Mouse (Mus musculus): ENCODE measurements around the gene Wbp1. TPM values are rescaled to one million over a fixed set of nuclear protein-coding genes. Genes with fewer than 3 reads are reported as not detected.

Wbp1 gene
- polyA plus RNA-seq, 1 experiment: 265 TPM

DNA sequence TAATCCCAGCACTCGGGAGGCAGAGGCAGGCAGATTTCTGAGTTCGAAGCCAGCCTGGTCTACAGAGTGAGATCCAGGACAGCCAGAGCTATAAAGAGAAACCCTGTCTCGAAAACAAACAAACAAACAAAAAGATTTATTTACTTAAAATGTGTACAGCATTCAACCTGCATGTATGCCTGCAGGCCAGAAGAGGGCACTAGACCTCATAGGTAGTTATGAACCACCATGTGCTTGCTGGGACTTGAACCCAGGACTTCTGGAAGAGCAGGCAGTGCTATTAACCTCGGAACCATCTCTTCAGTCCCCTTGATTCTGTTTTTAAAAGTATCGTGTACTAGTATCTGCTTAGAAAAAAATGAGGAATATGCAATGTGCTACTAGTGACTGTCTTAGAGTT lies 6.1 kb upstream of the Wbp1 start:
- WGBS: 97% methylated on average over 5 of the region's 5 CpGs
- TF ChIP-seq CTCF (IDR thresholded peaks at IDR 0.05; ENCODE audit: borderline replicate concordance, control insufficient read depth, extremely low read depth, insufficient read depth, low read length, poor library complexity) (no peak), POLR2A (IDR thresholded peaks at IDR 0.05; ENCODE audit: control insufficient read depth, extremely low read depth, insufficient read depth, low read length, poor library complexity) (no peak)
- no peak for DNase-seq
- H3K27me3 ChIP-seq (ENCODE audit: control insufficient read depth, insufficient read depth, low read length): no peaks in the 10 kb centered on the region
- no peak overlapping the region for H3K4me3 ChIP-seq (ENCODE audit: control insufficient read depth, insufficient read depth, low read length)
- no peaks in the 10 kb centered on the region for H3K36me3 ChIP-seq (ENCODE audit: control insufficient read depth, insufficient read depth, low read length)
- H3K27ac ChIP-seq (ENCODE audit: control insufficient read depth, insufficient read depth, low read length): no peak overlapping the region
- peaks cover 9% of the 10 kb centered on the region for H3K4me1 ChIP-seq (replicated peaks; ENCODE audit: control insufficient read depth, insufficient read depth, low read length)

GRCm38 (mm10) chr6:83125331-83125730 lies 4.0 kb upstream of the Wbp1 start, which contains the start of gene Ino80b:
Ino80b (minus strand) TSS chr6:83125431.
- H3K4me3 ChIP-seq (ENCODE audit: control insufficient read depth, insufficient read depth, low read length): peak within 1 kb of the TSS; percentile 99
- DNase-seq: no peak
- H3K36me3 ChIP-seq (ENCODE audit: control insufficient read depth, insufficient read depth, low read length): no peaks in the 10 kb centered on the region
- WGBS: 45% methylated on average over 5 of the region's 5 CpGs
- no peak within 1 kb of the TSS for H3K27ac ChIP-seq (ENCODE audit: control insufficient read depth, insufficient read depth, low read length)
- H3K4me1 ChIP-seq (replicated peaks; ENCODE audit: control insufficient read depth, insufficient read depth, low read length): peaks cover 17% of the 10 kb centered on the region
- TF ChIP-seq POLR2A (IDR thresholded peaks at IDR 0.05; ENCODE audit: control insufficient read depth, extremely low read depth, insufficient read depth, low read length, poor library complexity) (no peak), CTCF (IDR thresholded peaks at IDR 0.05; ENCODE audit: borderline replicate concordance, control insufficient read depth, extremely low read depth, insufficient read depth, low read length, poor library complexity) (no peak)
- H3K27me3 ChIP-seq (ENCODE audit: control insufficient read depth, insufficient read depth, low read length): no peaks in the 10 kb centered on the region

DNA sequence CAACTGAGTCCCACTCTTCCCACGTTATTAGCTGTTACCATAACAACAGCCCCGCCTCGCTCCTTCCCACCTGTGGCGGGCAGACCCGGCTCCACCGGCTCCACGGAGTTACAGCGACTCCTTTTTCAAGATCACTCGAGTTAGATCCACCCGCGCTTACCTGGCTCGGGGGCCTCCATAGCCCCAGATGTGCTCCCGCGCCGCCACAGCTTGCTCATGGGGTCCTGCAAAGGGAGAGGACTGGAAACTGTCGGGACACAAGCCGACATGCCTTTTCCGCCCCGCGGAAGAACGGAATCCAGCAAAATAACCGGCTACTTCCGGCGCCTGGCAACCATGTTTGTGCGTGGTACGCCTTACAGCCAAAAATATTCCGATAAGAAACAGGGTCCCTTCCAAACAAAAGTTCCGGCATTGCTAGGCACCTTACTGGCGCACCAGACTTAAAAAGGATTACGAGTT lies 3.5 kb upstream of the Wbp1 start:
- WGBS: under 1% methylated on average over 30 of the region's 30 CpGs
- TF ChIP-seq CTCF (IDR thresholded peaks at IDR 0.05; ENCODE audit: borderline replicate concordance, control insufficient read depth, extremely low read depth, insufficient read depth, low read length, poor library complexity) (0 out of 2 replicates have a peak, but pooled peaks have one; percentile 40), POLR2A (IDR thresholded peaks at IDR 0.05; ENCODE audit: control insufficient read depth, extremely low read depth, insufficient read depth, low read length, poor library complexity) (0 out of 2 replicates have a peak, but pooled peaks have one; percentile 18)
- Histone ChIP-seq H3K27ac (ENCODE audit: control insufficient read depth, insufficient read depth, low read length) (no peak overlapping the region), H3K27me3 (ENCODE audit: control insufficient read depth, insufficient read depth, low read length) (no peaks in the 10 kb centered on the region), H3K4me3 (ENCODE audit: control insufficient read depth, insufficient read depth, low read length) (peak overlapping the region; percentile 99), H3K36me3 (ENCODE audit: control insufficient read depth, insufficient read depth, low read length) (no peaks in the 10 kb centered on the region), H3K4me1 (replicated peaks; ENCODE audit: control insufficient read depth, insufficient read depth, low read length) (peaks cover 21% of the 10 kb centered on the region)
- peak; percentile 90 for DNase-seq

DNA sequence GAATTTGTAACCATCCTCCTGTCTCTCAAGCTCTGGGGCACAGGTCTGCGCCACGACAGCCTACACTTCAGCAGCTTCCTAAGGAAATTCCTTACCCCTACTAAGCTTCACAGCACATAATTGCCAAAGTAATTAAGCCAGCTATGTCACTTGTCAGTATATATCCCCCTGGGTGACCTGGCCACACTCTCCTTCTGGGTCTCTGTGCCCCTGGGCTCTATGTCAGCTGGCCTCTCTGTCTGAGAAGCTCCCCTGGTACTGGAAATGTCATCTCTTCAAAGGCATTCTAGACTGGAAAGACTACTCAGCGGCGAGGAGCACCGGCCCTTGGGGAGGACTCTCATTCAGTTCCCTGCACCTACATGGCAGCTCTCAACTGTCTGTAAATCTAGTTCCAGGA lies 1.6 kb upstream of the Wbp1 start:
- Histone ChIP-seq H3K4me1 (replicated peaks; ENCODE audit: control insufficient read depth, insufficient read depth, low read length) (peaks cover 30% of the 10 kb centered on the region), H3K4me3 (ENCODE audit: control insufficient read depth, insufficient read depth, low read length) (no peak overlapping the region), H3K36me3 (ENCODE audit: control insufficient read depth, insufficient read depth, low read length) (no peaks in the 10 kb centered on the region), H3K27ac (ENCODE audit: control insufficient read depth, insufficient read depth, low read length) (no peak overlapping the region), H3K27me3 (ENCODE audit: control insufficient read depth, insufficient read depth, low read length) (no peaks in the 10 kb centered on the region)
- 95% methylated on average over 5 of the region's 5 CpGs for WGBS
- TF ChIP-seq POLR2A (IDR thresholded peaks at IDR 0.05; ENCODE audit: control insufficient read depth, extremely low read depth, insufficient read depth, low read length, poor library complexity): no peak
- TF ChIP-seq CTCF (IDR thresholded peaks at IDR 0.05; ENCODE audit: borderline replicate concordance, control insufficient read depth, extremely low read depth, insufficient read depth, low read length, poor library complexity): no peak
- no peak for DNase-seq

DNA sequence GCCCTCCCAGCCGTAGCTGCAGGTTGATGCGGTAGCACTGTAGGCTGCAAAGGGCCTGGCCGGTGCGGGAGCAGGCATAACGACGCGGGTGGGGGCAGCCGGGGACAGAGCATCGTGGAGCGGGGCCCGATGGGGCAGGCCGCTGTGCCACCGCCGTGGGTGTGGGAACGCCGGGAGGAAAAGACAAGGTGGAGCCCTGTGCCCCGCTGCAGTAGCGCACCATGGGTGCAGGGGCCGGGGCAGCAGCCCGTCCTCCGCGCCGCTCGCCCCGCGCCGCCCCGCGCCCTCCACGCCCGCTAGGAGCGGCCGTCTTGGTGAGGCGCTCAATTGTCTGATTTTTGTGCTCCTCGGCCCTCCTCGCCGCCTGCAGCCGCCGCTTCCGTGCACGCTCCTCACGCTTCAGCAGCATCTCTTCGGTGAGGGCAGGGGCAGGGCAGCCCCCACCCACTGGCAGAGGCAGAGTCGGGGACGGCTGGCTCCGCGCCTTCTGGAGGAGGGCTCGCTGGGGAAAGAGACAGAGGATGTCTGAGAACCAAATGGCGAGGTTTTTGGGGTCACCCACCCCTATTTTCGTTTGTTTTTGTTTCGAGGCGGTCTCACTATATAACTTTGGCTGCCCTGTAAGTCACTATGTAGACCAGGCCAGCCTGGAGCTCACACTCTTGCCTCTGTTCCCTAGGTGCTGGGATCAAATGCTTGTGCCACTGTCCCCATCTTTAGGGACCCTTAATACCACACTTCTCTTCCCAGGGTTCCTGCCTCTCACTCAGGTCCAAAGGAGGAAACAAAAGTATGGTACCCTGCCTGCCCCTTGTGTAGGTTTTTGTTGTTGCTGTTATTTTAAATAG lies 728 bp upstream of the Wbp1 start:
- no peak for TF ChIP-seq POLR2A (IDR thresholded peaks at IDR 0.05; ENCODE audit: control insufficient read depth, extremely low read depth, insufficient read depth, low read length, poor library complexity)
- TF ChIP-seq CTCF (IDR thresholded peaks at IDR 0.05; ENCODE audit: borderline replicate concordance, control insufficient read depth, extremely low read depth, insufficient read depth, low read length, poor library complexity): no peak
- H3K4me1 ChIP-seq (replicated peaks; ENCODE audit: control insufficient read depth, insufficient read depth, low read length): peaks cover 30% of the 10 kb centered on the region
- H3K27ac ChIP-seq (ENCODE audit: control insufficient read depth, insufficient read depth, low read length): peak overlapping the region; percentile 70
- H3K27me3 ChIP-seq (ENCODE audit: control insufficient read depth, insufficient read depth, low read length): no peaks in the 10 kb centered on the region
- H3K4me3 ChIP-seq (ENCODE audit: control insufficient read depth, insufficient read depth, low read length): peak overlapping the region; percentile 89
- no peaks in the 10 kb centered on the region for H3K36me3 ChIP-seq (ENCODE audit: control insufficient read depth, insufficient read depth, low read length)
- WGBS: 4% methylated on average over 49 of the region's 52 CpGs
- no peak for DNase-seq

GRCm38 (mm10) chr6:83119734-83120051 lies 1.7 kb downstream of the Wbp1 start:
- peaks cover 40% of the 10 kb centered on the region for H3K4me1 ChIP-seq (replicated peaks; ENCODE audit: control insufficient read depth, insufficient read depth, low read length)
- no peak overlapping the region for H3K4me3 ChIP-seq (ENCODE audit: control insufficient read depth, insufficient read depth, low read length)
- no peak overlapping the region for H3K27ac ChIP-seq (ENCODE audit: control insufficient read depth, insufficient read depth, low read length)
- H3K36me3 ChIP-seq (ENCODE audit: control insufficient read depth, insufficient read depth, low read length): no peaks in the 10 kb centered on the region
- TF ChIP-seq CTCF (IDR thresholded peaks at IDR 0.05; ENCODE audit: borderline replicate concordance, control insufficient read depth, extremely low read depth, insufficient read depth, low read length, poor library complexity) (no peak), POLR2A (IDR thresholded peaks at IDR 0.05; ENCODE audit: control insufficient read depth, extremely low read depth, insufficient read depth, low read length, poor library complexity) (no peak)
- H3K27me3 ChIP-seq (ENCODE audit: control insufficient read depth, insufficient read depth, low read length): no peaks in the 10 kb centered on the region
- WGBS: 17% methylated on average over 7 of the region's 7 CpGs
- no peak for DNase-seq

Data from thymus, adult 2 months (tissue).